Mouse (Mus musculus): ENCODE measurements at regions not wholly inside any gene's neighbourhood (a gene's known extent, or its start where the extent isn't known, plus 50 kb on each side); places are given as distances from the start of the nearest gene placed in this dataset.

- DNase-seq, result no peak
Observed at GRCm38 (mm10) chr12:107125201-107125600, 363.2 kb upstream of the 3110018I06Rik start.

GRCm38 (mm10) chr12:107126056-107126455, 362.4 kb upstream of the 3110018I06Rik start:
- DNase-seq, result no peak

- no peak for DNase-seq
Observed at GRCm38 (mm10) chr12:107127591-107127990, 360.8 kb upstream of the 3110018I06Rik start.

- DNase-seq, result no peak
Observed at GRCm38 (mm10) chr12:107129232-107129631, 359.2 kb upstream of the 3110018I06Rik start.

- DNase-seq, result no peak
Observed at GRCm38 (mm10) chr12:107131351-107131750, 357.1 kb upstream of the 3110018I06Rik start.

- no peak for DNase-seq
Observed at GRCm38 (mm10) chr12:107131841-107132240, 356.6 kb upstream of the 3110018I06Rik start.

- DNase-seq, result no peak
Observed at GRCm38 (mm10) chr12:107132501-107132900, 355.9 kb upstream of the 3110018I06Rik start.

- no peak for DNase-seq
Observed at GRCm38 (mm10) chr12:107134353-107134752, 354.1 kb upstream of the 3110018I06Rik start.

- DNase-seq, result no peak
Observed at GRCm38 (mm10) chr12:107138677-107139400, 349.6 kb upstream of the 3110018I06Rik start.

GRCm38 (mm10) chr12:107140957-107141595, 347.4 kb upstream of the 3110018I06Rik start:
- no peak for DNase-seq

- peak; percentile 10 to 15 for DNase-seq
Observed at GRCm38 (mm10) chr12:107142226-107142625, 346.2 kb upstream of the 3110018I06Rik start.

GRCm38 (mm10) chr12:107146608-107147121, 341.8 kb upstream of the 3110018I06Rik start:
- no peak for DNase-seq

GRCm38 (mm10) chr12:107148451-107148850, 340.0 kb upstream of the 3110018I06Rik start:
- no peak for DNase-seq

GRCm38 (mm10) chr12:107151089-107151488, 337.3 kb upstream of the 3110018I06Rik start:
- DNase-seq, result no peak

GRCm38 (mm10) chr12:107154668-107155067, 333.8 kb upstream of the 3110018I06Rik start:
- DNase-seq, result peak; percentile 19 to 41

- DNase-seq, result no peak
Observed at GRCm38 (mm10) chr12:107156791-107157428, 331.5 kb upstream of the 3110018I06Rik start.

- DNase-seq, result no peak
Observed at GRCm38 (mm10) chr12:107159126-107159525, 329.3 kb upstream of the 3110018I06Rik start.

GRCm38 (mm10) chr12:107160137-107160536, 328.3 kb upstream of the 3110018I06Rik start:
- no peak for DNase-seq

- DNase-seq, result no peak
Observed at GRCm38 (mm10) chr12:107160628-107161027, 327.8 kb upstream of the 3110018I06Rik start.

GRCm38 (mm10) chr12:107170926-107171325, 317.5 kb upstream of the 3110018I06Rik start:
- DNase-seq, result no peak

- no peak for DNase-seq
Observed at GRCm38 (mm10) chr12:107171676-107172075, 316.8 kb upstream of the 3110018I06Rik start.

- DNase-seq, result no peak
Observed at GRCm38 (mm10) chr12:107178676-107179075, 309.8 kb upstream of the 3110018I06Rik start.

- DNase-seq, result no peak
Observed at GRCm38 (mm10) chr12:107180501-107180900, 307.9 kb upstream of the 3110018I06Rik start.

All from layer of hippocampus, postnatal 36 days (tissue).